Mouse (Mus musculus) MEL (cell line): Measurements from ENCODE around the gene Eif2b1. TPM values are rescaled to one million over a fixed set of nuclear protein-coding genes. Genes with fewer than 3 reads are reported as not detected.

Source experiments
- DNase-seq: peaks from one replicate; pipeline ENCODE4 v3.0.0; 2011; ENCODE audit warnings: low read depth, low spot score
- H3K27ac ChIP-seq: 2 replicates; pipeline ENCODE4 v1.5.1; 2012; ENCODE audit warnings: low read depth, mild to moderate bottlenecking, control low read depth, low read length, moderate library complexity; ENCODE audit not compliant: control insufficient read depth
- H3K27me3 ChIP-seq, 2 experiments: fragments of 150-350 bp in 1 of 2; sonication (generic) in 1 of 2; 2 replicates each; pipeline ENCODE4 v1.6.1; 2012; ENCODE audit warnings: low read length in 2 of 2, mild to moderate bottlenecking in 2 of 2, improper control_type of control experiment in 1 of 2, moderate library complexity in 1 of 2; ENCODE audit not compliant: insufficient read depth in 2 of 2, control insufficient read depth in 1 of 2
- H3K36me3 ChIP-seq, 2 experiments: 2 replicates each; pipeline ENCODE4 v1.6.1; 2012 to 2014; ENCODE audit warnings: low read length in 2 of 2, improper control_type of control experiment in 1 of 2, inconsistent platforms in 1 of 2, mild to moderate bottlenecking in 1 of 2; ENCODE audit not compliant: insufficient read depth in 2 of 2, control insufficient read depth in 1 of 2
- H3K4me1 ChIP-seq, 2 experiments: fragments of 150-350 bp in 1 of 2; sonication (generic) in 1 of 2; 2 replicates each; pipeline ENCODE4 v1.6.1; 2012; ENCODE audit warnings: low read length in 2 of 2, improper control_type of control experiment in 1 of 2, mild to moderate bottlenecking in 1 of 2; ENCODE audit not compliant: insufficient read depth in 2 of 2, control insufficient read depth in 1 of 2
- H3K4me3 ChIP-seq, 2 experiments: fragments of 150-350 bp in 1 of 2; sonication (generic) in 1 of 2; 2 replicates each; pipeline ENCODE4 v1.5.1; 2012; ENCODE audit warnings: low read depth in 2 of 2, low read length in 2 of 2, mild to moderate bottlenecking in 2 of 2, moderate library complexity in 2 of 2, control low read depth in 1 of 2, improper control_type of control experiment in 1 of 2; ENCODE audit not compliant: control insufficient read depth in 1 of 2, insufficient read depth in 1 of 2
- H3K79me2 ChIP-seq: 2 replicates; pipeline ENCODE4 v1.6.1; 2012; ENCODE audit warnings: mild to moderate bottlenecking, low read length, moderate library complexity; ENCODE audit not compliant: control insufficient read depth, poor library complexity, insufficient read depth
- H3K9ac ChIP-seq: 2 replicates; pipeline ENCODE4 v1.6.1; 2012; ENCODE audit warnings: low read depth, mild to moderate bottlenecking, control low read depth, low read length, moderate library complexity; ENCODE audit not compliant: control insufficient read depth, poor library complexity, severe bottlenecking
- H3K9me3 ChIP-seq: fragments of 150-350 bp; sonication (generic); replicated peaks from 2 replicates; pipeline ENCODE4 v1.6.1; 2012; ENCODE audit warnings: mild to moderate bottlenecking, low read length, improper control_type of control experiment, moderate library complexity; ENCODE audit not compliant: insufficient read depth
- CHD1 ChIP-seq: IDR thresholded peaks from 2 replicates; pipeline ENCODE4 v1.6.1; 2012; ENCODE audit warnings: low read depth, mild to moderate bottlenecking, inconsistent platforms, low read length, improper control_type of control experiment
- CHD2 ChIP-seq: IDR thresholded peaks from 2 replicates; pipeline ENCODE4 v1.6.1; 2011; ENCODE audit warnings: low read length, improper control_type of control experiment
- CTCF ChIP-seq, 3 experiments: IDR thresholded peaks in 2 of 3; conservative IDR thresholded peaks in 1 of 3; 2 replicates each; pipeline ENCODE4 v1.5.1; 2011 to 2012; ENCODE audit warnings: low read length in 3 of 3, low read depth in 2 of 3, mild to moderate bottlenecking in 2 of 3, improper control_type of control experiment in 1 of 3, inconsistent platforms in 1 of 3, mixed read lengths in 1 of 3, moderate library complexity in 1 of 3; ENCODE audit not compliant: control insufficient read depth in 1 of 3, insufficient read depth in 1 of 3, poor library complexity in 1 of 3, severe bottlenecking in 1 of 3
- EP300 ChIP-seq, 2 experiments: IDR thresholded peaks; 2 replicates each; pipeline ENCODE4 v1.6.1; 2011; ENCODE audit warnings: improper control_type of control experiment in 2 of 2, low read length in 2 of 2, low read depth in 1 of 2, mild to moderate bottlenecking in 1 of 2
- ETS1 ChIP-seq: IDR thresholded peaks from 2 replicates; pipeline ENCODE4 v1.6.1; 2012; ENCODE audit warnings: low read depth, mild to moderate bottlenecking, inconsistent platforms, low read length, improper control_type of control experiment, moderate library complexity
- GABPA ChIP-seq: IDR thresholded peaks from 2 replicates; pipeline ENCODE4 v1.6.1; 2012; ENCODE audit warnings: low read depth, mild to moderate bottlenecking, inconsistent platforms, low read length, improper control_type of control experiment, moderate library complexity
- GATA1 ChIP-seq: IDR thresholded peaks from 2 replicates; pipeline ENCODE4 v1.6.1; 2011; ENCODE audit warnings: low read depth, low read length, improper control_type of control experiment
- HCFC1 ChIP-seq: IDR thresholded peaks from 2 replicates; pipeline ENCODE4 v1.6.1; 2012; ENCODE audit warnings: low read depth, mild to moderate bottlenecking, inconsistent platforms, low read length, improper control_type of control experiment, moderate library complexity
- JUND ChIP-seq: IDR thresholded peaks from 2 replicates; pipeline ENCODE4 v1.6.1; 2011; ENCODE audit warnings: low read depth, mild to moderate bottlenecking, improper control_type of control experiment, low read length
- MAX ChIP-seq: IDR thresholded peaks from 2 replicates; pipeline ENCODE4 v1.6.1; 2011; ENCODE audit warnings: low read length, improper control_type of control experiment
- MEF2A ChIP-seq: IDR thresholded peaks from 2 replicates; pipeline ENCODE4 v1.6.1; 2014; ENCODE audit warnings: low read depth, mild to moderate bottlenecking, inconsistent platforms, low read length, improper control_type of control experiment; ENCODE audit not compliant: poor library complexity, insufficient replicate concordance, severe bottlenecking; ENCODE audit errors: extremely low read depth
- MXI1 ChIP-seq: IDR thresholded peaks from 2 replicates; pipeline ENCODE4 v1.6.1; 2011; ENCODE audit warnings: mild to moderate bottlenecking, low read depth, low read length, improper control_type of control experiment
- MYB ChIP-seq: IDR thresholded peaks from 2 replicates; pipeline ENCODE4 v1.6.1; 2011; ENCODE audit warnings: mild to moderate bottlenecking, low read depth, low read length, improper control_type of control experiment
- NELFE ChIP-seq: IDR thresholded peaks from 2 replicates; pipeline ENCODE4 v1.6.1; 2011; ENCODE audit warnings: low read depth, low read length, improper control_type of control experiment
- NRF1 ChIP-seq: IDR thresholded peaks from 2 replicates; pipeline ENCODE4 v1.6.1; 2014; ENCODE audit warnings: low read depth, mild to moderate bottlenecking, inconsistent platforms, low read length, improper control_type of control experiment, moderate library complexity; ENCODE audit not compliant: poor library complexity, insufficient read depth, severe bottlenecking
- RCOR1 ChIP-seq: IDR thresholded peaks from 2 replicates; pipeline ENCODE4 v1.6.1; 2012; ENCODE audit warnings: low read depth, mild to moderate bottlenecking, inconsistent platforms, low read length, improper control_type of control experiment
- SMC3 ChIP-seq: IDR thresholded peaks from 2 replicates; pipeline ENCODE4 v1.6.1; 2011; ENCODE audit warnings: low read depth, low read length, improper control_type of control experiment
- TAL1 ChIP-seq: IDR thresholded peaks from 2 replicates; pipeline ENCODE4 v1.6.1; 2012; ENCODE audit warnings: mild to moderate bottlenecking, inconsistent platforms, low read length, moderate library complexity, mixed read lengths
- USF1 ChIP-seq: IDR thresholded peaks from 2 replicates; pipeline ENCODE4 v1.6.1; 2014; ENCODE audit warnings: low read depth, mild to moderate bottlenecking, inconsistent platforms, low read length, improper control_type of control experiment, moderate library complexity
- ZC3H11A ChIP-seq: IDR thresholded peaks from 2 replicates; pipeline ENCODE4 v1.6.1; 2012; ENCODE audit warnings: low read depth, mild to moderate bottlenecking, inconsistent platforms, low read length, improper control_type of control experiment
- ZNF384 ChIP-seq: IDR thresholded peaks from 2 replicates; pipeline ENCODE4 v1.6.1; 2012; ENCODE audit warnings: low read depth, mild to moderate bottlenecking, inconsistent platforms, low read length, improper control_type of control experiment
- polyA plus RNA-seq, 2 experiments: library from polyadenylated mRNA; stranded (reverse) in 1 of 2; unstranded in 1 of 2; fragments of >175 nt in 1 of 2; fragments of >200 nt in 1 of 2; gene quantifications; 2 replicates each; pipeline versions ENCODE4 v1.2.1 to v1.2.4; 2012; ENCODE audit warnings: low replicate concordance in 2 of 2, low read depth in 1 of 2; ENCODE audit not compliant: insufficient read length in 2 of 2, insufficient read depth in 1 of 2, missing spikeins in 1 of 2
- total RNA-seq: library from RNA; depleted of rRNA; stranded (reverse); fragments of 300-350 nt; gene quantifications from 2 replicates; pipeline ENCODE4 v1.2.3, GENCODE M21; 2012

The Eif2b1 gene
- total and polyA plus RNA-seq, 3 experiments: 119 to 599 (median 126) TPM

- H3K27ac ChIP-seq: no peak overlapping the region
- DNase-seq: no peak
- no peaks in the 10 kb centered on the region for H3K4me1 ChIP-seq
- H3K4me3 ChIP-seq: no peak overlapping the region
- H3K27me3 ChIP-seq: no peaks in the 10 kb centered on the region
- H3K9ac ChIP-seq: no peak overlapping the region
- H3K9me3 ChIP-seq: no peaks in the 10 kb centered on the region
- no peak for TF ChIP-seq ETS1
- no peak for TF ChIP-seq USF1
- no peak for TF ChIP-seq TAL1
- TF ChIP-seq RCOR1: no peak
- no peak for TF ChIP-seq NELFE
- TF ChIP-seq JUND: no peak
- TF ChIP-seq SMC3: no peak
- TF ChIP-seq MEF2A: no peak
- TF ChIP-seq GATA1: no peak
- no peak for TF ChIP-seq GABPA
- TF ChIP-seq CTCF (IDR thresholded peaks at IDR 0.05 in 2 of 3, conservative IDR thresholded peaks at IDR 0.05 in 1 of 3; ENCODE audit: control insufficient read depth in 1 of 3, insufficient read depth in 1 of 3, low read depth in 2 of 3, low read length in 3 of 3, poor library complexity in 1 of 3, severe bottlenecking in 1 of 3): no peak
- TF ChIP-seq CHD2: no peak
- no peak for TF ChIP-seq CHD1
- no peak for TF ChIP-seq HCFC1
- TF ChIP-seq ZC3H11A: no peak
- TF ChIP-seq NRF1: no peak
- peaks cover 0 to 2% of the 10 kb centered on the region in 2 experiments; a peak in 1 of 4 replicates for H3K36me3 ChIP-seq
- H3K79me2 ChIP-seq: no peaks in the 10 kb centered on the region
Observed at GRCm38 (mm10) chr5:124598224-124599174, 19.6 kb upstream of the Eif2b1 start.

GRCm38 (mm10) chr5:124592768-124593167 lies 13.8 kb upstream of the Eif2b1 start:
- Histone ChIP-seq H3K79me2 (no peaks in the 10 kb centered on the region), H3K36me3 (peaks cover 0 to 5% of the 10 kb centered on the region in 2 experiments; a peak in 2 of 4 replicates), H3K27me3 (no peaks in the 10 kb centered on the region), H3K4me1 (no peaks in the 10 kb centered on the region), H3K4me3 (no peak overlapping the region), H3K9me3 (no peaks in the 10 kb centered on the region), H3K27ac (no peak overlapping the region), H3K9ac (no peak overlapping the region)
- TF ChIP-seq MXI1 (no peak), RCOR1 (no peak), HCFC1 (no peak), EP300 (IDR thresholded peaks at IDR 0.05; ENCODE audit: low read depth in 1 of 2, low read length in 2 of 2) (no peak), CTCF (IDR thresholded peaks at IDR 0.05 in 2 of 3, conservative IDR thresholded peaks at IDR 0.05 in 1 of 3; ENCODE audit: control insufficient read depth in 1 of 3, insufficient read depth in 1 of 3, low read depth in 2 of 3, low read length in 3 of 3, poor library complexity in 1 of 3, severe bottlenecking in 1 of 3) (no peak), ZNF384 (no peak), ETS1 (no peak), MYB (no peak), MAX (no peak)
- no peak for DNase-seq
